Mouse (Mus musculus) gastrocnemius, adult 18-20 months (tissue): Measurements from ENCODE around the gene 1700061G19Rik. TPM values are rescaled to one million over a fixed set of nuclear protein-coding genes. Genes with fewer than 3 reads are reported as not detected.

Source experiments
- DNase-seq: peaks from one replicate; pipeline ENCODE4 v3.0.0; 2021; ENCODE audit warnings: low spot score
- total RNA-seq, 2 experiments: library from RNA; stranded (reverse); gene quantifications; 2 replicates each; pipeline ENCODE4 v1.2.3; 2021

Gene 1700061G19Rik
- total RNA-seq, 2 experiments from 2014 or later: not detected

DNA sequence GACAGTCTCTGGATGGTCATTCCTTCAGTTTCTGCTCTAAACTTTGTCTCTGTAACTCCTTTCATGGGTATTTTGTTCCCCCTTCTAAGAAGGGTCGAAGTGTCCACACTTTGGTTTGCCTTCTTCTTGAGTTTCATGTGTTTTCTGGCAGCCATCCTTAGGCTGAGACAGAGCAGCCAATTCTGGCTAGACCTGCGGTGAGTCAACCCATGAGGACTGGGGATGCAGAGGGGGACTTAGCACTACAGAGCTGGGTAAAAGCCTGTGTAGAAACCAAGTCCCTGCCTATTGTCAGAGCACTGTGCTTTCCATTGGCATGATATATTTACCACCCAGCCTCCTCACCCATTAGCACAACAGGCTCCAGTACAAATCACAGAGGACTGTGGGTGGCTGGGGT, 41.9 kb downstream of the 1700061G19Rik start:
- no peak for DNase-seq

DNA sequence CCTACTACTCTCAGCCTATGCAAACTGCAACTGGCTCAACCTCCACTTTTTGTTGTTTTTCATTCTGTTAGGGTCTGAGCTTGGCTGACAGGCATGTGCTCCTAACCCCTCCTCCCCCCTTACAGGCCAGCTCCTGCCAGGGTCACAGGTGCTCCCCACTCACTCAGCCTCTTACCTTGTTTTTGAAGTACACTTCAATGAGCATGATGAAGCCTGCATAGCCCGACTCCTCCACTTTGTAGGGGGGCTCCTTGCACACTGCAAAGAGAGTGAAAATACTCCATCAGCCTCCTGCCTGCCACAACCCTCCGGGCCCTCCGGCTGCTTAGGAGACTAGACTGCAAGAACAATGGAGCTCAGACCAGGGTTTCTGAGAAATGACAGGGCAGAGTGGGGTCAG, 44.4 kb downstream of the 1700061G19Rik start:
- DNase-seq: no peak

DNA sequence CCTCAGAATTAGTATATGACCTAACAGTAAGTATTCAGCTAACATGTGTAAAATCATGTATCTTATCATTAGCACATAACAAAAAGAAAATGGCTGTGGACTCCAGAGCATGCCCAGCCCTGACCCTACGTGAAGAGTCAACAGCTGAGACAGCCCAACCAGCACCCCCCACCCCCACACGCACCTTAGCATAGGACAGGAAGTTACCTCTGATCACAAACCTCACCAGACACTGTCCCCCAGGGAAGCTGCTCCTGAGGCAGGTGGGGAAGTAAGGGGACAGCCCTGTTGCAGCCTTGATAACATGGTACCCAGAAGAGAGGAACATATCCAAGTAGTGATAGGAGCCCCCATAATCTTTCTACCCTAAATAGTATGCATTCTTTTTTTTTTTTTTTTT, 50.7 kb downstream of the 1700061G19Rik start:
- no peak for DNase-seq

DNA sequence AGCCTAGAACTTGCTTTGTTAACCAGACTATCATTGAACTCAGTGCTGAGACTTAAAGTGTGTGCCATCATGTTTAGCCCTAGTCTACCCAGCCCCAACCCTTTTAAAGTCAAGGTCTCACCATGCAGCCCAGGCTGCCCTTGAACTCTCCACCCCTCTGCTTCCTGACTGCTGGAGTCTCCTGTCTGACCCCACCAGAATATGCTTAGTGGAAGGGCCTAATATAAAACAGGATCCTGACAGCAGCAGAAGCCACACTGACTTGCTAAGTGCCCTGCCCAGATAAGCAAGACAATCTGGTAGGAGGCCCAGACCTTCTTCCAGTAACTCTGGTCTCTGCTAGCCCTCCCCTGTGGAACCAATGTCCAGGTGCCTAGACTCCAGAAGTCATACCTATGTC, 53.8 kb downstream of the 1700061G19Rik start:
- no peak for DNase-seq

DNA sequence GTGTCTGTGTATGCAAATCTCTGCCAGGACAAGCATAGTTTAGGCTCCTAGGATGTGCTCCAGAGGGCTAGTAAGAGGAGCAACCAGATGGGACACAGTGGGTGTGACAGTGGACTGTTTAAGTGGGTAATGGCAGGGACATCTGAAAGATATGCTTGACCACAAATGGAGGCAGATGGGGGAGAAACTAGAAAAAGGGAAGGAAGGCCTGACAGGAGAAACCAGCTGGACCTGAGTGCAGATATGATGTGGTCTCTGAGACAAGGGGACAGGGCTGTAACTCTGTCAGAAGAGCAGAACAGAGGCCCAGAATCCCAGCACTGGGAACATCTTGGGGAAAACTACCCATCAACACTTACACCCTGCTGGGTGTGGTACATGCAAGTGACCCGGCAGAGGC, 54.3 kb downstream of the 1700061G19Rik start:
- no peak for DNase-seq

DNA sequence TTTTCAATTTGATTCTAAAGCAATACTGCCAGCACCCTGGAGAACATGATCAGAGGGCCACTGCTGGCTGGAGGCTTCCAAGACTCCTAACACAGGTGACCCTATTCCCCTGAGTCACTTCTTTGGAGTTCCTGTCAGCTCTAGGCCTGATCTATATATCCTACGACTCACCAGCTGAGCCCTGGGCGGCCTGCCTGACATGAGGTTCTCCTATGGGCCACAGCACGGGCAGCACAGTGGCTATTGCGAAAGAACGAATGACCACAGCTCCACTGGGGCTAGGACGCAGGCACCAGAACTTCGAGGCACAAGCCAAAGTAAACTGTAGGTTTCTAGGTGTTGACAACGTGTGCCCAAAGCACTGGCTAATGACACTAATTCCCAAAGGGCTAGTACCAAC, 54.7 kb downstream of the 1700061G19Rik start:
- no peak for DNase-seq

DNA sequence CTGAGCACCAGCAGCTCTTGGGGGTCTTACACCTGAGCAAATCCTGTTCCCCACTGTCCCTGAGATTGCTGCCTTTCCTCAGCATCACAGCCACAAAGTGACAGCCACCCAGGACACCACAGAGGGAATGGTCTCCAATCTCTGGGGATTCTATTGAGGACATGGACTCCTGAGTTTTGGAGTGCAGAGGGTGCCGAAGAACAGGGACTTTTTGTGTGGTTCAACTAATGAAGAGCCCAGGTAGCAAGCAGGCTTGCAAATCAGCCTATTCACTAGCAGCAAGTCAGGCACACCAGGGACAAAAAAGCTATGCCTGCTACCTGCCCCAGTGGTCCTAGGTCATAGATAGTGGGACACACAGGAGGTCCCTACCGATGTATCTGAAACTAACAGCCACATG, 58.1 kb downstream of the 1700061G19Rik start:
- no peak for DNase-seq

DNA sequence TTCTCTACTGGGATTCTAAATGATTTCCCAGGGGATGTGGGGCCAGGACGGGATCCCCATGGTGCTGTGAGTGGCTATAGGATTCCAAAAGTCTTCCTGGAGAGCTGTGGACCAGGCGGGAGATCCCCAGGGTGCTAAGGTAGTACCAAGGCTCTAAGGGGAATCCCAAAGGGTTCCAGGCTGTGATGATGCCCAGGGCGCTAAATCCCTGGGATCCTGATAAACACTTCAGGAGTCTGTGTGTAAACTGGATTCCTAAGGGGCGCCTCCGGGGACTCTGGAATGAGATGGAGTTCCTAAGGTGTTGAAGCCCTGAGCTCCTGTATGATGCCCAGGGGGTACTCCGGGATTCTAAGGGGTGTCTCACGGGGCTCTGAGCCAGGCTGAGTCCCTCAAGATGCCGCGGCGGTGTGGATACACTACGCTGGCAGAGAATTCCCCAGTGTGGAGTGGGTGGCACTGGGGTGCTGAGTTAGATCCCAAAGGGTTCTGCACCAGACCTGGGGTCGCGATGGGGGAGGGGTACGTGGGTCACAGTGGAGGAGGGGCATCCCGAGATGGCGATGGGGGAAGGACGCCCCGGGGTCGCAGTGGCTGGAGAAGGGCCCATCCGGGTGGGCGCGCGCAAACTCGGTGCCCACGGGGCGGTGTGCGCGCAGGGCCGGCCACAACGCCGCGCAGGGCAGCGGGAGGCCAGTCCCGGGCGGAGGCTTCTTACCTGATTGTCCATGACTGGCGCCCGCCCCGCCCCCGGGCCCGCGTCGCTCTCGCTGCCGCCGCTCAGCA, 59.5 kb downstream of the 1700061G19Rik start:
- DNase-seq: no peak

DNA sequence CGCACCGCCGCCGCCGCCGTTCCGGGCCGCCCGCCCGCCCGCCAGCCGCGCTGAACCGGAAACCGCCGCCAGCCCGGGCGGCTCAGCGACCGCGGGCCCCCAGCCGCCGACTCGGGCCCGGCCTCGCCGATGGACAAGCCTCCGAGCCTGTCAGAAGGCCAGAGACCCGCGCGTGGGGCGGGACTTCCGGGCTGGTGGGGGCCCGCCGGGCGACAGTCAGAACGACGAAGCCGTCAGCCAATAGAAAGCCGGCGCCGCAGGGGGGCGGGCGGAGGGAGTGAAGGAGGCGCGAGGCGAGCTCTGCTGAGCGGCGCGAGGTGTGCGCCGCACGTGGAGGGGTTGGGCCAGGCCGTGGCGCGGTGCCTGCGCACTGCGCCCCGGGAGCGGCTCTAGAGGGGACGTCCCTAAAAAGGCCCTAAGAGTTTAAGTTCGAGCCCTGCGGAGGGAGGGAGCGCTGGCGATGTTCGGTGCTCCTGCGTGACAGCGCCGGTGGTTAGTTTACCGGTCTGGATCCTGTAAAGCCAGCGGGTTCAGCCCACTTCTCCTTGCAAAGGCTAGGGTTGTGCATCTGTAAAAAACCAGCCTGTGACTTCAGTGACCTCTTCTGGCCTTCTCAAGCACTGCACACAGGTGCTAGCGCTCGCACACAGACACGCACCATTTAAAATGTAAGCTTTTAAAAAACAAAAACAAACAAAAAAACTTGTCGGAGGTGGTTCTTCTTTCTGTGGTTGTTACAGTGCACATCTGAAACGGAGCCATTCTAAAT, 60.3 kb downstream of the 1700061G19Rik start, which contains the start of gene Mllt1:
Gene Mllt1, minus strand, starts transcription at position 53 of the 769 bp plus-strand sequence.
- peak; percentile 99 for DNase-seq

DNA sequence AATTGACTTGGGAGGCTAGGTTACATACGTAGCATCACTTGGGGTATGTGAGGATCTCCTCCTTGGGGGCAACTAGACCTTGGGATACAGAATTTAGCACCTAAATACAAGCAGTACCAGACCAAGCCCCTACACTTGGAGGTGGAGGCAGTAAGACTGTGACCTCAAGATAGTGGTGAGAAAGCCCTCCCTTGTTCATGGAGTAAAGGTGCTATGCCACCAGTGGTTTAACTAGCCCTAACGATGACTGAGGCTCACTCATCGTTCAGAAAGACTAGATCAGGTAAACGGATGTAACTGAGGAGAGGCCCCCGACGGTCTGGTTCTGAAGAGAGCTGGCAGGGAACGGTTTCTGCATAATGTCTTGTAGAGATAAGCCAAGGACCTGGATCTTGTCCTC, 61.5 kb downstream of the 1700061G19Rik start:
- no peak for DNase-seq

Other genes starting within 250 kb of the 1700061G19Rik start
- gene Lonp1, start 248.6 kb upstream of the 1700061G19Rik start, total RNA-seq: 10 to 100 TPM; 64.9 to 65.8 TPM
- gene Catsperd, start 247.3 kb upstream of the 1700061G19Rik start, total RNA-seq: under 1 TPM in 1 of 2 experiments, not detected in 1; 0.16 TPM
- 10 to 100 TPM; 36.1 to 39.6 TPM for gene Ranbp3, start 202.2 kb upstream of the 1700061G19Rik start, total RNA-seq
- gene Ndufa11, start 157.7 kb upstream of the 1700061G19Rik start, total RNA-seq: 100 to 1,000 TPM; 420 to 445 TPM
- gene Vmac, start 157.5 kb upstream of the 1700061G19Rik start, total RNA-seq: 1 to 10 TPM; 2.0 to 2.1 TPM
- gene Nrtn, start 117.9 kb upstream of the 1700061G19Rik start, total RNA-seq: 1 to 10 TPM; 2.6 to 3.3 TPM
- 10 to 100 TPM; 14.4 to 14.9 TPM for gene Dus3l, start 110.7 kb upstream of the 1700061G19Rik start, total RNA-seq
- gene Prr22, start 105.2 kb upstream of the 1700061G19Rik start, total RNA-seq: under 1 TPM; 0.16 to 0.28 TPM
- 1 to 10 TPM; 2.1 to 3.1 TPM for gene Rfx2, start 44.5 kb upstream of the 1700061G19Rik start, total RNA-seq
- gene Acsbg2, start 1.0 kb upstream of the 1700061G19Rik start, total RNA-seq: not detected
- gene Mllt1, start 59.9 kb downstream of the 1700061G19Rik start, total RNA-seq: 10 to 100 TPM; 22.0 to 22.2 TPM
- not detected for gene Acer1, start 106.6 kb downstream of the 1700061G19Rik start, total RNA-seq
- 10 to 100 TPM; 36.9 to 38.3 TPM for gene Clpp, start 114.8 kb downstream of the 1700061G19Rik start, total RNA-seq
- gene Alkbh7, start 121.9 kb downstream of the 1700061G19Rik start, total RNA-seq: 10 to 100 TPM; 26.9 to 27.9 TPM
- not detected for gene Pspn, start 124.5 kb downstream of the 1700061G19Rik start, total RNA-seq
- gene Gtf2f1, start 135.8 kb downstream of the 1700061G19Rik start, total RNA-seq: 10 to 100 TPM; 17.1 to 19.0 TPM
- not detected for gene Gm17949, start 136.0 kb downstream of the 1700061G19Rik start, total RNA-seq
- gene Khsrp, start 156.0 kb downstream of the 1700061G19Rik start, total RNA-seq: 10 to 100 TPM; 25.9 to 27.4 TPM
- not detected for gene Slc25a41, start 166.2 kb downstream of the 1700061G19Rik start, total RNA-seq
- under 1 TPM in 1 of 2 experiments, not detected in 1; 0.31 TPM for gene Crb3, start 183.6 kb downstream of the 1700061G19Rik start, total RNA-seq
- 10 to 100 TPM; 34.1 to 40.3 TPM for gene Slc25a23, start 184.4 kb downstream of the 1700061G19Rik start, total RNA-seq
- gene Dennd1c, start 203.0 kb downstream of the 1700061G19Rik start, total RNA-seq: under 1 TPM; 0.21 to 0.46 TPM
- 1 to 10 TPM in 1 of 2 experiments, under 1 TPM in 1; 0.78 to 1.1 TPM for gene Tubb4a, start 212.3 kb downstream of the 1700061G19Rik start, total RNA-seq
- under 1 TPM in 1 of 2 experiments, not detected in 1; 0.57 TPM for gene Tnfsf9, start 229.8 kb downstream of the 1700061G19Rik start, total RNA-seq